Mouse (Mus musculus): ENCODE results near the gene Hist1h1b. TPM values are rescaled to one million over a fixed set of nuclear protein-coding genes. Genes with fewer than 3 reads are reported as not detected.
"Not testable (repeated sequence)": the region's sequence is repeated elsewhere in the genome, so short reads cannot be mapped to it uniquely, and the experiment has no call there.

The Hist1h1b gene
- polyA plus RNA-seq (2012; rRNA removed) = 0.36 TPM in 1 of 2 replicates, not detected in the other

DNA sequence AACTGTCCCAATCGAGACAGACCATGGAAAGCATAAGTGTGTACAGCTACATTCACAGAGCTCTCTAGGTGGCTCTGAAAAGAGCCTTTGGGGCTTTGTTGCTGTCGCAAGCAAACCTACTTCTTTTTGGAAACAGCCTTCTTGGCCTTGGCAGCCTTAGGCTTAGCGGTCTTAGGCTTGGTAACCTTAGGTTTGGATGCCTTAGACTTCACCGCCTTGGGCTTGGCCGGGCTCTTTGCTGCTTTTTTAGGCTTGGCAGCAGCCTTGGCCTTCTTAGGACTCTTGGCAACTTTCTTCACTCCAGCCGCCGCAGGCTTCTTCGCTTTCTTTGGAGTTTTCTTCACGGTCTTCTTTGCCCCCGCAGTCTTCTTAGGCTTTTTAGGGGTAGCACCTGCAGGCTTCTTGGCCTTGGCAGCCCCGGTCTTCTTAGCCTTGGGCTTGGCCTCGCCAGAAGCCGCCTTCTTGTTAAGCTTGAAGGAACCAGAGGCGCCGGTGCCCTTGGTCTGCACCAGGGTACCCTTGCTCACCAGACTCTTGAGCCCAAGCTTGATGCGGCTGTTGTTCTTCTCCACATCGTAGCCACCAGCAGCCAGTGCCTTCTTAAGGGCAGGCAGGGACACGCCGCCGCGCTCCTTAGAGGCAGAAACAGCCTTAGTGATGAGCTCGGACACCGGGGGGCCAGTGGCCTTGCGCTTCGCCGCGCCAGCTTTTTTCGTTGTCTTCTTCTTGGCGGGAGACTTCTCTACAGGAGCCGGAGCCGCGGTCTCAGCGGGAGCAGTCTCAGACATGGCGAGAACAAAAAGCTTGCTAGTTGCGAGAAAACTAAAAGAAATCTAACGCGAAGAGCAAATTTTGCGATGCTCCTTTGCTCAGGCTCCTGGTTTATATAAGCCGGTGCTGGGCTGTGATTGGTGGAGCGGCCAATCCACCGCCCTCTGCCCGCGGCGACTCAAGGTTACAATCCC lies at the start of gene Hist1h1b:
Gene Hist1h1b, minus strand, starts transcription at position 859 of the 965 bp plus-strand sequence.
- H3K36me3 ChIP-seq (ENCODE audit: control insufficient read depth, insufficient read depth, low read length) = no peaks in the 10 kb centered on the region
- peaks cover 2% of the 10 kb centered on the region; the same call in 1 of the 2 replicates for H3K27me3 ChIP-seq (ENCODE audit: control insufficient read depth, insufficient read depth, low read length)
- TF ChIP-seq CTCF (IDR thresholded peaks at IDR 0.05; ENCODE audit: control insufficient read depth, insufficient read depth, insufficient replicate concordance, low read depth, low read length) (no peak), POLR2A (IDR thresholded peaks at IDR 0.05; ENCODE audit: control insufficient read depth, low read depth, low read length) (no peak)
- peak within 1 kb of the TSS; percentile 82 for H3K27ac ChIP-seq (ENCODE audit: control insufficient read depth, insufficient read depth, low read depth, low read length)
- peak within 1 kb of the TSS; percentile 82 for H3K4me3 ChIP-seq (ENCODE audit: control insufficient read depth, low read depth, low read length)
- H3K4me1 ChIP-seq (ENCODE audit: control insufficient read depth, insufficient read depth, low read length) = peaks cover 17% of the 10 kb centered on the region

DNA sequence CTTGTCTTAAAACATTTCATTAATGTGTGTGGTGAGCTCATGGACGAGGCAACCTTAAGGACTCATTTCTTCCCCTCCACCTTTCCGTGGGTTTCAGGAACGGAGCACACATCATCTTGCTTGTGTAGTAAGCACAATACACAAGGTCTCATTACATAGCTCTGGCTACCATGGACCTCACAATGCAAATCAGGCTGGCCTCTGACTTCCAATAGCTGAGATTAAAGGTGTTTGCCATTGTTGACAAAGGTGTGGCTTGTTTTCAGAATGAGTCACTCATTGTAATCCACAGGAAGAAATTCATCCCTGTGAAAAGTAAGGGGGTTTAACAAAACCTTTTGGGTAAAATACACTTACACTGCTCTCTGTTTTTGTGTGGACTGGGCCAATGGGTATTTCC lies 48.1 kb upstream of the Hist1h1b start:
- H3K4me1 ChIP-seq (ENCODE audit: control insufficient read depth, insufficient read depth, low read length) = no peaks in the 10 kb centered on the region; the same call in 1 of the 2 replicates
- no peaks in the 10 kb centered on the region for H3K27me3 ChIP-seq (ENCODE audit: control insufficient read depth, insufficient read depth, low read length)
- no peaks in the 10 kb centered on the region for H3K36me3 ChIP-seq (ENCODE audit: control insufficient read depth, insufficient read depth, low read length)
- H3K27ac ChIP-seq (ENCODE audit: control insufficient read depth, insufficient read depth, low read depth, low read length) = no peak overlapping the region
- no peak for TF ChIP-seq CTCF (IDR thresholded peaks at IDR 0.05; ENCODE audit: control insufficient read depth, insufficient read depth, insufficient replicate concordance, low read depth, low read length)
- TF ChIP-seq POLR2A (IDR thresholded peaks at IDR 0.05; ENCODE audit: control insufficient read depth, low read depth, low read length) = no peak
- no peak overlapping the region for H3K4me3 ChIP-seq (ENCODE audit: control insufficient read depth, low read depth, low read length)

DNA sequence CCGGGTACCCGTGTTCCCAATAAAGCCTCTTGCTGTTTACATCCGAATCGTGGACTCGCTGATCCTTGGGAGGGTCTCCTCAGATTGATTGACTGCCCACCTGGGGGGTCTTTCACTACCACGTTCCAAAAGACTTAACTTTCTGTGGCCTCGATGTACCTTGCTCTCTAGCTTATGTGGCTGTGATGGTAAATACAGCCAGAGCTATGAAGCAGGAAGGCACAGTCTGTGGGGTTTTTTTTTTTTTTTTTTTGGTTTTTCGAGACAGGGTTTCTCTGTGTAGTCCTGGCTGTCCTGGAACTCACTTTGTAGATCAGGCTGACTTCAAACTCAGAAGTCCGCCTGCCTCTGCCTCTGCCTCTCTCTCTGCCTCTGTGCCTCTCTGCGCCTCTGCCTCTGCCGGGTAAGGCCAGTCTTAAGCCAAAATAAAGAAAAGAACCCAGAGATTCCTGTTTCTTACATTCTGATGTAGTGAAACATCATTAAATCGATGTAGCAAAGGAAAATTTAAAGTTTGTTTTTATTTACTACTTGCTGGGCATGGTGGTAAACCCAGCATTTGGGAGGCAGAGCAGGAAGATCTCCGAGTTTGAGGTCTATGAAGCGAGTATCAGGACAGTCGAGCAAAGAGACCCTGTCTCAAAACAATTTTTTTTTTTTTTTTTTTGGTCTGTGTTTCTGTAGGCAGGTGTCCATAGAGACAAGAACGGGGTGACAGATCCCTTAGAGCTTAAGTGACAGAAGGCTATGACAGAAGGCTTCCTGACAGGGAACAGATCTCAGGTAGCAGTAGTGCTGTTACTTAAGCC lies 39.9 kb upstream of the Hist1h1b start:
- H3K4me1 ChIP-seq (ENCODE audit: control insufficient read depth, insufficient read depth, low read length); H3K27me3 ChIP-seq (ENCODE audit: control insufficient read depth, insufficient read depth, low read length); H3K27ac ChIP-seq (ENCODE audit: control insufficient read depth, insufficient read depth, low read depth, low read length); H3K4me3 ChIP-seq (ENCODE audit: control insufficient read depth, low read depth, low read length); H3K36me3 ChIP-seq (ENCODE audit: control insufficient read depth, insufficient read depth, low read length): not testable (repeated sequence)

DNA sequence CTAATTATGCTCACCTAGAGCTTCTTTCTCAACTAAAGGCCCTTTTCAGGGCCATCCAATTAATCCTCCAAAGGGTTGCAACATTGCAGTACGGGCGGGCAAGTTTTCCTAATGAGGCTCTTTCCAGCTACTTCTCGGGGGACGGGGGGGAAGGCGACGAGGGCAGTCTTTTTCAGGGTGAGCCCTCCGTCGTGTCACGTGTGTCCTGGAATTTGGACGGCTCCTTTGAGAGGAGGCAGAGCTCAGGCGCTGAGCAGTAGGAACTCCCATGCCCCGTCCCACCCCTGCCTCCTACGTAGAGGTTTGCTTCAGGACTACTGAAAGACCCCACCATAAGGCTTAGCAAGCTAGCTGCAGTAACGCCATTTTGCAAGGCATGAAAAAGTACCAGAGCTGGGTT lies 31.7 kb upstream of the Hist1h1b start:
- not testable (repeated sequence) for H3K4me3 ChIP-seq (ENCODE audit: control insufficient read depth, low read depth, low read length); H3K27ac ChIP-seq (ENCODE audit: control insufficient read depth, insufficient read depth, low read depth, low read length); H3K27me3 ChIP-seq (ENCODE audit: control insufficient read depth, insufficient read depth, low read length); H3K36me3 ChIP-seq (ENCODE audit: control insufficient read depth, insufficient read depth, low read length); H3K4me1 ChIP-seq (ENCODE audit: control insufficient read depth, insufficient read depth, low read length)

DNA sequence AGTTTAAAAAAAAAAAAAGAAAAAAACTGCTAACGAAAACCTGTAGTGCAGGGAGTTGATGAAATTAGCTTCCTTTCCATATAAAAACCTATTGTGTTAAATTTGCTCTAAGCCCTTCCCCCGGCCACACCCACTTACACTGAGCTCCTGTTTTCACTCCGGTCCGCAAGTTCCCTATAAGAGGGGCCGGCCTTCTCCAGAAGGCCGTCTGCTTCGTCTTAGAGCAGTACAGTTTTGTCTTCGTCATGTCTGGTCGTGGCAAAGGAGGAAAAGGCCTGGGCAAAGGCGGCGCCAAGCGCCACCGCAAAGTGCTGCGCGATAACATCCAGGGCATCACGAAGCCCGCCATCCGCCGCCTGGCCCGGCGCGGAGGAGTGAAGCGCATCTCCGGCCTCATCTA lies 31.1 kb upstream of the Hist1h1b start, which contains the start of gene Hist1h4m:
Gene Hist1h4m, plus strand, starts transcription at position 208 of the 400 bp plus-strand sequence.
- H3K27me3 ChIP-seq (ENCODE audit: control insufficient read depth, insufficient read depth, low read length); H3K4me1 ChIP-seq (ENCODE audit: control insufficient read depth, insufficient read depth, low read length); H3K36me3 ChIP-seq (ENCODE audit: control insufficient read depth, insufficient read depth, low read length); H3K27ac ChIP-seq (ENCODE audit: control insufficient read depth, insufficient read depth, low read depth, low read length); H3K4me3 ChIP-seq (ENCODE audit: control insufficient read depth, low read depth, low read length): not testable (repeated sequence)

DNA sequence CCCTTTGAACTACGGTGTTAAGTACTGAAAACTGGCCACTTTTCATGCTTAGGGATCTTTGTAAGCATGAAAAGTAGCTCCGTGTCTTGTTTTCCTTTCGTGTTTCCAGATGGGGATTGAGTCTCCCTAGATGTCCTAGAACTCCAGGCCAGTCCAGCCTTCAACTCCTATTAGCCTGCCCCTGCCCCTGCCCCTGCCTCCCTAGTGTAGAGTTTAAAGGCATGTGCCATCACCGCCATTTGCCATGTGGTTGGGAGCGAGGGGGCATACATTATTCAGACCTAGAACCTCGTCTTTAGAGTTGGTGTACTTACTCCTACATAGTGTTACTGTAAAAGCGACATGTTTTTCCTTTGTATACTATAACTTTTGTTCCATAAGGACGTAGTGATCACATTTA lies 30.6 kb upstream of the Hist1h1b start:
- not testable (repeated sequence) for H3K4me3 ChIP-seq (ENCODE audit: control insufficient read depth, low read depth, low read length); H3K27ac ChIP-seq (ENCODE audit: control insufficient read depth, insufficient read depth, low read depth, low read length); H3K4me1 ChIP-seq (ENCODE audit: control insufficient read depth, insufficient read depth, low read length); H3K36me3 ChIP-seq (ENCODE audit: control insufficient read depth, insufficient read depth, low read length); H3K27me3 ChIP-seq (ENCODE audit: control insufficient read depth, insufficient read depth, low read length)

DNA sequence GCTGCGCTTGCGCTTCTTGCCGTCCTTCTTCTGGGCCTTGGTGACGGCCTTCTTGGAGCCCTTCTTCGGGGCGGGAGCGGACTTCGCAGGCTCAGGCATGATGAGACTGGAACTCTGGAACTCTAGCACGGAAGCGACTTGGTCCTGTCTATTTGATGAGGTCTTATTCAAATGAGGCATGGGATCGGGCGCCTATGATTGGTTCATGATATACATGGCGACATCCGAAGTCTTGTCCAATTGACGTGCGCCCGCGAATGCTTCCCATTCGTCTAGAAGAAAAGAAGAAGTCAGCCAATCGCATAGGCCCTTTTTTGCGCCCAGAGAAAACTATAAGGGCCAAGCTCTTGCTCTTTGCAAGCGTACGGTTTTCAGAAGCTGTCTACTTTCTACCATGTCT lies 29.6 kb upstream of the Hist1h1b start, which contains the start of the genes Hist1h2bq and Hist1h2ao:
Gene Hist1h2bq, minus strand, starts transcription at position 125 of the 400 bp plus-strand sequence.
Gene Hist1h2ao, plus strand, starts transcription at position 393 of the 400 bp plus-strand sequence.
- H3K4me3 ChIP-seq (ENCODE audit: control insufficient read depth, low read depth, low read length) = not testable (repeated sequence)

DNA sequence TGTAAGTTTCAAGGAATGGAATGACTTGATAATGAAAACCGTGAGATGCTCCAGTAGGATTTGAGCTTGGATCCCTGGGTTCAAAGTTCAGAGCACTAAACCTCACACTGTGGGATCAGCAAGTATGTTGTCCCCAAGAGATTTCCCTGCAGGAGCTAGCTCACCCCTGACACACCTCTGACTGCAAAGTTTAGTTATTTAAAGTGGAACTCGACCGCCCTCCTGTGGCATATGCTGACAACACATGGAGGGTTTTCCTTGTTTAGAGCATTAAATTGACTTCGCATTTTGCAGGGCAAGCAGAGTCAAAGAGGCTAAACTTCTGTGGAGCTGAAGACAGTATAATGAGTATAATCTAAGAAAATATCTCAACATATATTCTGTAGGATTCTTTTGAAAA lies 22.6 kb upstream of the Hist1h1b start:
- H3K4me1 ChIP-seq (ENCODE audit: control insufficient read depth, insufficient read depth, low read length); H3K27me3 ChIP-seq (ENCODE audit: control insufficient read depth, insufficient read depth, low read length); H3K4me3 ChIP-seq (ENCODE audit: control insufficient read depth, low read depth, low read length); H3K36me3 ChIP-seq (ENCODE audit: control insufficient read depth, insufficient read depth, low read length); H3K27ac ChIP-seq (ENCODE audit: control insufficient read depth, insufficient read depth, low read depth, low read length): not testable (repeated sequence)

More for the DNA sequence above, 29.6 kb upstream of the Hist1h1b start, which contains the start of the genes Hist1h2bq and Hist1h2ao:
- H3K4me1 ChIP-seq (ENCODE audit: control insufficient read depth, insufficient read depth, low read length); H3K27me3 ChIP-seq (ENCODE audit: control insufficient read depth, insufficient read depth, low read length); H3K36me3 ChIP-seq (ENCODE audit: control insufficient read depth, insufficient read depth, low read length); H3K27ac ChIP-seq (ENCODE audit: control insufficient read depth, insufficient read depth, low read depth, low read length): not testable (repeated sequence)

DNA sequence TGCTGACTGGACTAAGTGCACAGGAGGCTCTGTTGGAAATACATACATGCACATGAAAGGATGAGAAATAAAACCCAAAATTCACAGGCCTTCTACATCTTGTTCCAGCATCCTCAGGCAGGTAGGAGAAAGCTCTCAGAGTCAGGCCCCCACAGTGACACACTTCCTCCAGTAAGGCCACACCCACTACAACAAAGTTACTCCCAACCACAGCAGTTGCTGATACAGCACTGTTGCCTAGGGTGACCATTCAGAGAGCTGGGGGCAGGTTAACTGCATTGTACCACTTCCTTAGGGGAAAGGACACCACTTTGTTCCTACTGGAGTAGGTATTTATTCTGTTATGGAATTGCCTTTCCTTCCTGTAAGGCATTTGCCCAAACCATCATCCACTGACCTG lies 16.7 kb upstream of the Hist1h1b start:
- not testable (repeated sequence) for H3K27me3 ChIP-seq (ENCODE audit: control insufficient read depth, insufficient read depth, low read length); H3K4me1 ChIP-seq (ENCODE audit: control insufficient read depth, insufficient read depth, low read length); H3K4me3 ChIP-seq (ENCODE audit: control insufficient read depth, low read depth, low read length); H3K36me3 ChIP-seq (ENCODE audit: control insufficient read depth, insufficient read depth, low read length); H3K27ac ChIP-seq (ENCODE audit: control insufficient read depth, insufficient read depth, low read depth, low read length)
